Mouse (Mus musculus): Measurements from ENCODE around the gene Slc7a6.

Gene Slc7a6

GRCm38 (mm10) chr8:106145331-106145730, 23.3 kb upstream of the Slc7a6 start:
- no peak for DNase-seq

- DNase-seq, result no peak
These were observed 22.6 kb upstream of the Slc7a6 start for GRCm38 (mm10) chr8:106146014-106146413.

DNA sequence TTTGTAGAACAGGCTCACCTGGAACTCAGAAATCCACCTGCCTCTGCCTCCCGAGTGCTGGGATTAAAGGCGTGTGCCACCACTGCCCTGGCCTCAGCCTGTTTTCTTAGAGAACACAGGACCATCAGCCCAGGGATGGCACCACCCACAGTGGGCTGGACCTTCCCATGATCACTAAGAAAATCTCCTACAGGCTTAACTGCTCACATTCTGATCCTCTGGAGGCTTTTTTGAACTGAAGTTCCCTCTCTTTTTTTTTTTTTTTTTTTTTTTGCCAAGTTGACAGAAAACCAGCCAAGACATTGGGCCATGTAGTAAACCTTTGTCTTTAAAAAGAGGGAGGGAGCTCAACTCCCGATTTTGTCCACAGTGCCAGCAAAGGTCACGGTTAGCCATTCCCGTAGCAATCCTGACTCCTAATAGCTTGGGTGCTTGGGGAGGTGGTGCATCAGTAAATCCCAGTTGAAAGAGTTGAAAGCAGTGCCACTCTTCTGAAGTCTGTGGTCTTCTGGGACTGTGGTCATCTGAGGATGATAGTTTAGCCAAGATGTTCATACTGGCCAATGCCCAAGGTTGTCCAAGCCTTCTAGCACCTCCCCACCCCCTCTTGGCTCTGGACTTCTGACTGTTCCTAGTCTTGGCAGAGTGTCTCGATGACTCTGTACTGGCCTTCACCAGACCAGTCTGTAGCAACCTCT, 20.6 kb upstream of the Slc7a6 start:
- no peak for DNase-seq

- no peak for DNase-seq
These were observed 19.6 kb upstream of the Slc7a6 start for GRCm38 (mm10) chr8:106149025-106149424.

GRCm38 (mm10) chr8:106149801-106150652, 18.6 kb upstream of the Slc7a6 start, which contains the start of gene Pla2g15:
Gene Pla2g15, plus strand, starts transcription at chr8:106150399.
- DNase-seq, result peak; percentile 93 to 96

DNA sequence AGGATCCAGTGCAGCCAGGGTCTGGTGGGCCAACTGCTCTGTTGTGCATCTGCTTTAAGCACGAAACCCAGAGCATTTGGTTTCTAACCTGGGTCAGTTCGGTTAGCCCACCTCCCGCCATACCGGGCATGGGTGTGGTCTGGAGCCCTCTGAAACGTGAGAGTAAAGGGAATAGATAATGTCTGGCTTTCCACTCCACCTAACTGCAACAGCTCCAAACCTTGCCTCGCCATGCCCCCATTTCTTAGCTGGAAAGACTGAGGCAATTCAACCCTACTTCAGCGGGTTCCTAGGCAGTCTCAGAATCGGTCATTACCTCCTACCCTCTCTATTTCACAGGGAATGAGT, 18.0 kb upstream of the Slc7a6 start:
- no peak for DNase-seq

- DNase-seq, result no peak
These were observed 17.6 kb upstream of the Slc7a6 start for GRCm38 (mm10) chr8:106151041-106151440.

DNA sequence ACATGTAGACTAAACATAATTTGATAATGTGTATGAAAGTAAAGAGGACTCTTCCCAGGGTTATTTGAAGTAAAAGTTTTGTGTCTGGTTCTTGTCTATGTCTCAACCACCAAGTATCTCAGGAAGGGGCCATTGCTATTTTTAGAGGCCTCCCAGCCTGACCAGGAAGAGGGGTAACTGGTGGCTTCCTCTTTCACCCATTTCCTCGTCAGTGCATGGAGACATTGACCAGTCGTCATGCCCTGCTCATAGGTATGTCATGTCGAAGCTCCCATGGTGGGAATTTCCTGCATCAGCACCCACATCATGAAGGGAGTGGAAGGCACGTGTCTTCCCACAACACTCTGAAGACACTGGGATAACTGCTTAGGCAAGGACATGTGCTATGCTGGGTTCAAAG, 15.8 kb upstream of the Slc7a6 start:
- no peak for DNase-seq

DNA sequence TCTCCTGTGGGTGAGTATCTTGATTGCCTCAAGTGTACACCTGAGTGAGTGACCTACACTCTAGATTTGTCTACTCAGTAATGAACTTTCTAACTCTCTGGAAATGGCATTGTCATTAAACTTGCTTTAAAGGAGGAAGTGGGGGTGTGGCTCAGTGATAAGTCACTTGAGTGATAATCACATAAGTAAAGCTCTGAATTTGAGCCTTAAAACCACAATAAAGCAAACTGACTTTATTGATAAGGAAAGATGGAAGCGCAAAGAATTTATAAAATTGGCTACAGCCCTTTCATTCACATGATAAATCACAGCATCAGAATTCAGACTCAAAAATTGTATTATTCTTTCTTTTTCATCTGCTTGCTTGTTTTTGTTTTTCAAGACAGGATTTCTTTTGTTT, 11.2 kb upstream of the Slc7a6 start:
- DNase-seq, result no peak

GRCm38 (mm10) chr8:106158381-106158780, 10.3 kb upstream of the Slc7a6 start:
- no peak for DNase-seq

GRCm38 (mm10) chr8:106159876-106160275, 8.8 kb upstream of the Slc7a6 start:
- no peak for DNase-seq

- DNase-seq, result no peak
These were observed 5.4 kb upstream of the Slc7a6 start for GRCm38 (mm10) chr8:106163251-106163650.

GRCm38 (mm10) chr8:106165460-106165859, 3.2 kb upstream of the Slc7a6 start:
- DNase-seq, result peak; percentile 88 to 91

DNA sequence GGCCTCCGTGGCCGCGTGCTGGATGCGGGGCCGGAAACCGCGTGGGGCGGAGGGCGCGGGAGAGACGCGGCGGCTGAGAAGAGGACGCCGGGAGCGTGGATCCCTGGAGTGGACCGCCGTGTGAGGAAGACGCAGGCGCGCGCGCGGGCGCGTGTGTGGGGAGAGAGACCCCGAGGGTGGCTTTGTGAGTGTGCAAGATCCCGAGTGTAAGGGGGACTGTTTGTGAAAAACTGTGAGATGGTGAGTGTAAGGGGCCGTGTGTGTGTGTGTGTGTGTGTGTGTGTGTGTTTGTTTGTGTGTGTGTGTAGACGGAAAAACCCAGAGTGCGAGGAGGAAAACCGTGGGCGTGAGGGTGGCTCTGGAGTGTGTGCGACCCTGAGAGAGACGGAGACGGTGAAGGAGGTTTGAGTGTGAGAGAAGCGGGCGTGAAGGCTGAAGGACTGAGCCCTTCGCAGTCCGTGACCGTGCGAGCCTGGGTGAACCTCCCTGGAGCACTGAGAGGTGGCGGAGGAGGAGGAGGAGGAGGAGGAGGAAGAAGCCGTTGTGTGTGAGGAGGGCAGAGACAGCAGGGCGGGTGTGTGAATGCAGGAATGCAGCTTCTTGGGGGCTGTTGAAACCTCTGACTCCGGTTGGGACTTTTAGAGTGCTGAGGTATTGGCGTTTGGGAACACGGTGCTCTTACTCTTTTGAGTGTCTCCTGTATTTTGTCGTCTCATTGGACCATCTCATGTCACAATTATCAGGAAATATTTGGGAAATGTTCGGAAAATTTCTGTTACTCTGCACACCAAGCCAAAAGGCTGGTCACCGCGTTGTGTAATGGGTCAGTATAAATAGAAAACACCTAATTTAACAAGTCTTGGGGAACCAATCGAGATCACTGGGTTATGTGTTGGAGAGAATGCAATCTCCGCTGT, 618 bp downstream of the Slc7a6 start:
- no peak for DNase-seq

- peak in 1 of 2 experiments; percentile 21 for DNase-seq
These were observed 1.4 kb downstream of the Slc7a6 start for GRCm38 (mm10) chr8:106169934-106170480.

DNA sequence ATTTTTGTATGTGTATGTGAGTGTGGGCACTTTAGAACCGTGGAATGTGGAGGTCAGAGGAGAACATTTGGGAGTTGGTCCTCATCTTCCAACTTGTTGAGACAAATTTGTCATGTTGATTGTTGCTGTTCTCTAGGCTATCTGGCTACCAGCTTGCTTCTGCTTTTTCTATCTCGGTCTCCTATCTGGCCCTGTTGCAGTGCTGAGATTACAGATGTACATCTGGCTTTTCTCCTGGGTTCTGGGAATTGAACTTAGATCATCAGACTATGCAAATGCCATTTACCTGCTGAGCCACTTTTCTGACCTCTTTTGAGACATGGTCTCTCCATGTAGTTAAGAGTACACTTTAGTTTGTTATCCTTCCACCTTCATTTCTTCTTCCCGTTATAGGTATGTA, 4.9 kb downstream of the Slc7a6 start:
- no peak for DNase-seq

DNA sequence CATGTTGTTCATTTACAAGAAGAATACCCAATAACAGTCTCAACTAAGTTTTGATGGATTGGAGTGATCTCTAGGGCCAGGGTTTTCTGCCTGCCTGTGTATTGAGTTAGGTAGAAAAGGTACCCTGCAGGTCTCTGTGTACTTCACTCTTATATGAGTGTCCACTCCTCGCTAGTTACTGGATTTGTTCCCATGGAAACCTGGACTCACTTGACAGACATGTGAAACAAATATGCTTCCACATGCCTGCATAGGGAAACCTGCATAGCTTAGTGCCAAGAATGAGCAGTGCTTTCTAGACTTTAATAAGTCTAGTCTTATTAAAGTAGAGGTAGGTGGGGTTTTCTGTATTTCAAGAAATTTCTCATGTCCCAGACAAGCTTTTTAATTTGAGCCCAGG, 8.2 kb downstream of the Slc7a6 start:
- no peak for DNase-seq

DNA sequence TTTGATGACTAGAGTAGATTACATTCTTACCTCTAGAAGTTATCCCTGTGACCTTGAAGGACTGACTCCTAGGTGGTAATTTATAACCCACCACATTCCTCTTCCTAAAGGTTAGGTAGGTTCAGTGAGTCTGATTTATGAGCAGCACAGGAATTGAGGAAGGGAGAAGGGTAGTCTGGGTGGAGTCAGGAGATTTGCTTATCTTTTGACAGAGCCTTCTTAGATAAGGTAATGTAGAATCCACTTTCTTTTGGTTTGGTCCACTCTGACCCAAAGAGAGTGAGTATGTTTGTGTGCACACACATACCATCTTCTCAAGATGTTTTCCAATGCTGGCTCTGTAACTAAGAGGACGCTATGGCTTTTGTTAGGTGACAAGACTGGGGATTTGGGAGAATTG, 8.9 kb downstream of the Slc7a6 start:
- no peak for DNase-seq

GRCm38 (mm10) chr8:106178428-106178827, 9.8 kb downstream of the Slc7a6 start:
- DNase-seq, result no peak

DNA sequence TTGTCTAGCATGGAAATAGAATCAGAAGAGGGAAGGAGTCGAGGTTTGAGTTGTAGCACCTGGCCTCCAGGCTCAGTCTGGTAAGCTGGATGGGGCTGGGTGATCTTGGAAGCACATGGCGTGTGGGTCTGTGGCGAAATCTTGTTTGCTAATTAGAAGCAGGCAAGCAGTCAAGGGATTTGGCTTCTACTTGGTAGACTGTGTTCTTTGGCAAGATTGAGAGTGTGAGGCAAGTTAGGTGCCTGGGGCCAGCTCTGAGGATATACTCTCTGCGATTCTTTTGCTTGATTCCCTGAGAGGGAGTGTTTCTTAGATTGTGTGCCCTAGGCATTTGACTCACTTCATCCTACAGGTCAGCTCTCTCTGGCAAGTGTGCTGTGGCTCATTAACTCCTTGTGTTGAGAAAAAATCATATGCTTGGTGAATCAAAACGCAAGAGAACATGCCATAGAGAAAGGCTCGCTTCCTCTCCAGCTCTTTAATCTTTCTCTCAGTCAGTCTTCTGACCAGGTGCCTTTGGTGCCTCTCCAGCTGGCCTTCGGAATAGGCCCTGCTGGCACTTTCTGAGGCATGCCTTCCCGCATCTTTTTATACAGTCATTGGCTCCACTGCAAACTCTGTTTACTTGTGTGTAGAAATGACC, 17.1 kb downstream of the Slc7a6 start:
- DNase-seq, result peak; percentile 53 to 56

- DNase-seq, result no peak
These were observed 17.7 kb downstream of the Slc7a6 start for GRCm38 (mm10) chr8:106186394-106186793.

DNA sequence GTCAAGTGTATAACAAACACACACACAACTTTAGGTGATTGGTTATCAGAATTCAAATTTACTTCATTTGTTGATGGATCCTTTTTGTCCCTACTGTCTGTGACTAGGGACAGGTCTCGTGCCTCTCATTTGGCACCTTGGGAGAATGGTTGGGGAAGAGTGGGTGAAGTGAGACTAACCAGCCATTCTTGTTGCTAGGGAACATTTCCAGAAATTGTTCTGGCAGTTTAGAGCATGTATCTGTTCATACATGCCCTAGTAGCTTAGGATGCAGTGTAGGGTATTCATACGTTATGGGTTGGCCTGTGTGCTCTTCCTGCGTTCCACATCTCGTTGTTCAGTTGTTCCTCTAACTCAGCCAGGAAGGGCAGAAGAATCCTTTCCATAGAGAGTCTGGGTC, 20.5 kb downstream of the Slc7a6 start:
- DNase-seq, result no peak

All from cerebellum, postnatal 10 days (tissue).